In the genomic region with DNA sequence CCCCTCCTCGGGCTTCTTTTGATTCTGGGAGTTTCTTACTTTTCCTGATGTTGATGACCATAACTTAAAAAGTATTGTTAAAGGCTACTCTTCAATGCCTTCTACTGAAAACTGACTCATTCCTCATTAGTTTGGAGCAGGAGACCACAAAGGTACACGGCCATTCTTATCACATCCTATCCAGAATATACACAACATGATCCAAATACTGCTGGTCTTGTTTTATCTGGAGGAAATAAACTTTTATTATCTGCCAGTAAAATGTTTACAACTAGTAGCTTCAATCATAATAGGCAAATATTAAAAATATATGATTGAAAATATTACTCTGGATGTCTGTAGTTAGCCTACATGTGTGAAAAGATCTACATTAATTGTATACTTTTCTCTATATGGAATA, we compare ENCODE assay signal across 17 mouse cellular contexts. TPM values are rescaled to one million over a fixed set of nuclear protein-coding genes. Genes with fewer than 3 reads are reported as not detected.
"Had no signal": no experiment of that assay in that cellular context is flagged by ENCODE, and none has a peak within 500 bp of the region (broad histone marks: within the 10 kb centered on the region; RNA-seq: fewer than 3 reads in every experiment).

No protein-coding gene starts in this region.

- H3K36me3 ChIP-seq: neural tube, embryonic 13.5 days; neural tube, embryonic 15.5 days; stomach, embryonic 15.5 days had no signal

- H3K27me3 ChIP-seq: neural tube, embryonic 13.5 days; neural tube, embryonic 15.5 days; stomach, embryonic 15.5 days had no signal

- DNase-seq: retina, postnatal 1 day; right cerebral cortex, adult 18-20 months; right cerebral cortex, postnatal 14 days; right cerebral cortex, postnatal 25 days; right cerebral cortex, postnatal 4 days; spleen, adult 18-20 months; thymus, adult 18-20 months; thymus, adult 2 months; thymus, postnatal 14 days; thymus, postnatal 25 days; thymus, postnatal 36 days; thymus, postnatal 4 days had no signal

- H3K4me3 ChIP-seq: neural tube, embryonic 13.5 days; neural tube, embryonic 15.5 days; stomach, embryonic 15.5 days had no signal

- H3K9ac ChIP-seq: neural tube, embryonic 13.5 days; neural tube, embryonic 15.5 days; stomach, embryonic 15.5 days had no signal

- H3K4me1 ChIP-seq: neural tube, embryonic 15.5 days; stomach, embryonic 15.5 days had no signal

- H3K27ac ChIP-seq: neural tube, embryonic 13.5 days; neural tube, embryonic 15.5 days; stomach, embryonic 15.5 days; stomach, postnatal 0 days had no signal

- H3K9me3 ChIP-seq: neural tube, embryonic 13.5 days; neural tube, embryonic 15.5 days; stomach, embryonic 15.5 days had no signal

RNA-seq across cellular contexts. Expression of a gene that starts 46.8 kb away (rescaled TPM):
- total RNA-seq: neutrophil, adult 5-6 weeks had no signal
